Mouse (Mus musculus): ENCODE results near the gene Sart1. TPM values are rescaled to one million over a fixed set of nuclear protein-coding genes. Genes with fewer than 3 reads are reported as not detected.

Sart1 gene
- polyA plus RNA-seq, 1 experiment from 2014 or later: 111 TPM

Other genes starting within 250 kb of the Sart1 start
- 25.7 and 31.1 TPM in 2 replicates for gene Pacs1, start 115.6 kb downstream of the Sart1 start, polyA plus RNA-seq (2016; fragmentation: Nextera tagmentation; extraction: Ambion mirVana)
- 419 and 440 TPM in 2 replicates for gene Sf3b2, start 93.2 kb downstream of the Sart1 start, polyA plus RNA-seq (2016; fragmentation: Nextera tagmentation; extraction: Ambion mirVana)
- 5.0 and 8.4 TPM in 2 replicates for gene Gal3st3, start 90.4 kb downstream of the Sart1 start, polyA plus RNA-seq (2016; fragmentation: Nextera tagmentation; extraction: Ambion mirVana)
- gene Catsper1, start 53.0 kb downstream of the Sart1 start, polyA plus RNA-seq (2016; fragmentation: Nextera tagmentation; extraction: Ambion mirVana): not detected in 2 replicates
- gene Cst6, start 39.1 kb downstream of the Sart1 start, polyA plus RNA-seq (2016; fragmentation: Nextera tagmentation; extraction: Ambion mirVana): 0.26 and 1.1 TPM in 2 replicates
- 99.4 and 109 TPM in 2 replicates for gene Eif1ad, start 22.0 kb downstream of the Sart1 start, polyA plus RNA-seq (2016; fragmentation: Nextera tagmentation; extraction: Ambion mirVana)
- gene Banf1, start 21.5 kb downstream of the Sart1 start, polyA plus RNA-seq (2016; fragmentation: Nextera tagmentation; extraction: Ambion mirVana): 607 and 678 TPM in 2 replicates
- gene Tsga10ip, start 13.8 kb upstream of the Sart1 start, polyA plus RNA-seq (2016; fragmentation: Nextera tagmentation; extraction: Ambion mirVana): not detected in 2 replicates
- gene Drap1, start 36.3 kb upstream of the Sart1 start, polyA plus RNA-seq (2016; fragmentation: Nextera tagmentation; extraction: Ambion mirVana): 224 and 246 TPM in 2 replicates
- 59.7 and 68.8 TPM in 2 replicates for gene AI837181, start 36.4 kb upstream of the Sart1 start, polyA plus RNA-seq (2016; fragmentation: Nextera tagmentation; extraction: Ambion mirVana)
- not detected in 2 replicates for gene Fosl1, start 58.8 kb upstream of the Sart1 start, polyA plus RNA-seq (2016; fragmentation: Nextera tagmentation; extraction: Ambion mirVana)
- gene Ccdc85b, start 69.2 kb upstream of the Sart1 start, polyA plus RNA-seq (2016; fragmentation: Nextera tagmentation; extraction: Ambion mirVana): 8.9 and 9.7 TPM in 2 replicates
- 111 and 132 TPM in 2 replicates for gene Fibp, start 71.9 kb upstream of the Sart1 start, polyA plus RNA-seq (2016; fragmentation: Nextera tagmentation; extraction: Ambion mirVana)
- 1.6 and 1.9 TPM in 2 replicates for gene Ctsw, start 79.8 kb upstream of the Sart1 start, polyA plus RNA-seq (2016; fragmentation: Nextera tagmentation; extraction: Ambion mirVana)
- gene Efemp2, start 85.3 kb upstream of the Sart1 start, polyA plus RNA-seq (2016; fragmentation: Nextera tagmentation; extraction: Ambion mirVana): 85.6 and 99.7 TPM in 2 replicates
- 38.2 and 40.4 TPM in 2 replicates for gene Mus81, start 99.7 kb upstream of the Sart1 start, polyA plus RNA-seq (2016; fragmentation: Nextera tagmentation; extraction: Ambion mirVana)
- 3,106 and 3,128 TPM in 2 replicates for gene Cfl1, start 101.8 kb upstream of the Sart1 start, polyA plus RNA-seq (2016; fragmentation: Nextera tagmentation; extraction: Ambion mirVana)
- not detected in 2 replicates for gene 1700020D05Rik, start 115.1 kb upstream of the Sart1 start, polyA plus RNA-seq (2016; fragmentation: Nextera tagmentation; extraction: Ambion mirVana)
- 4.1 and 7.0 TPM in 2 replicates for gene Snx32, start 121.8 kb upstream of the Sart1 start, polyA plus RNA-seq (2016; fragmentation: Nextera tagmentation; extraction: Ambion mirVana)
- 0.74 and 0.86 TPM in 2 replicates for gene Ovol1, start 171.9 kb upstream of the Sart1 start, polyA plus RNA-seq (2016; fragmentation: Nextera tagmentation; extraction: Ambion mirVana)
- 1.2 and 1.4 TPM in 2 replicates for gene Ap5b1, start 179.3 kb upstream of the Sart1 start, polyA plus RNA-seq (2016; fragmentation: Nextera tagmentation; extraction: Ambion mirVana)
- gene Rnaseh2c, start 213.2 kb upstream of the Sart1 start, polyA plus RNA-seq (2016; fragmentation: Nextera tagmentation; extraction: Ambion mirVana): 197 and 205 TPM in 2 replicates
- 51.5 and 59.3 TPM in 2 replicates for gene Kat5, start 221.5 kb upstream of the Sart1 start, polyA plus RNA-seq (2016; fragmentation: Nextera tagmentation; extraction: Ambion mirVana)
- 31.5 and 39.6 TPM in 2 replicates for gene Rela, start 248.8 kb upstream of the Sart1 start, polyA plus RNA-seq (2016; fragmentation: Nextera tagmentation; extraction: Ambion mirVana)